Mouse (Mus musculus) cerebellum, adult 9-10 months (tissue): ENCODE measurements around the gene Hfe.

Experiments used
- DNase-seq: peaks from one replicate; pipeline ENCODE4 v3.0.0; 2022

The Hfe gene

GRCm38 (mm10) chr13:23684295-23684945, 26.2 kb downstream of the Hfe start:
- DNase-seq, result peak; percentile 50

- DNase-seq, result peak; percentile 97
Measured at GRCm38 (mm10) chr13:23683755-23684281, 26.8 kb downstream of the Hfe start, which contains the start of the genes Hist1h2ac and Hist1h2bc. Hist1h2ac (minus strand) TSS chr13:23683948. Hist1h2bc (plus strand) TSS chr13:23684199.

- DNase-seq, result peak; percentile 38
Measured at GRCm38 (mm10) chr13:23682947-23683754, 27.5 kb downstream of the Hfe start.

GRCm38 (mm10) chr13:23682623-23682946, 28.1 kb downstream of the Hfe start:
- DNase-seq, result no peak

GRCm38 (mm10) chr13:23681990-23682582, 28.6 kb downstream of the Hfe start:
- DNase-seq, result no peak

- DNase-seq, result no peak
Measured at GRCm38 (mm10) chr13:23662536-23662935, 48.1 kb downstream of the Hfe start.

- no peak for DNase-seq
Measured at GRCm38 (mm10) chr13:23659636-23660366, 50.9 kb downstream of the Hfe start.
